Comparison of ENCODE assay signal across 8 mouse cellular contexts in the genomic region with DNA sequence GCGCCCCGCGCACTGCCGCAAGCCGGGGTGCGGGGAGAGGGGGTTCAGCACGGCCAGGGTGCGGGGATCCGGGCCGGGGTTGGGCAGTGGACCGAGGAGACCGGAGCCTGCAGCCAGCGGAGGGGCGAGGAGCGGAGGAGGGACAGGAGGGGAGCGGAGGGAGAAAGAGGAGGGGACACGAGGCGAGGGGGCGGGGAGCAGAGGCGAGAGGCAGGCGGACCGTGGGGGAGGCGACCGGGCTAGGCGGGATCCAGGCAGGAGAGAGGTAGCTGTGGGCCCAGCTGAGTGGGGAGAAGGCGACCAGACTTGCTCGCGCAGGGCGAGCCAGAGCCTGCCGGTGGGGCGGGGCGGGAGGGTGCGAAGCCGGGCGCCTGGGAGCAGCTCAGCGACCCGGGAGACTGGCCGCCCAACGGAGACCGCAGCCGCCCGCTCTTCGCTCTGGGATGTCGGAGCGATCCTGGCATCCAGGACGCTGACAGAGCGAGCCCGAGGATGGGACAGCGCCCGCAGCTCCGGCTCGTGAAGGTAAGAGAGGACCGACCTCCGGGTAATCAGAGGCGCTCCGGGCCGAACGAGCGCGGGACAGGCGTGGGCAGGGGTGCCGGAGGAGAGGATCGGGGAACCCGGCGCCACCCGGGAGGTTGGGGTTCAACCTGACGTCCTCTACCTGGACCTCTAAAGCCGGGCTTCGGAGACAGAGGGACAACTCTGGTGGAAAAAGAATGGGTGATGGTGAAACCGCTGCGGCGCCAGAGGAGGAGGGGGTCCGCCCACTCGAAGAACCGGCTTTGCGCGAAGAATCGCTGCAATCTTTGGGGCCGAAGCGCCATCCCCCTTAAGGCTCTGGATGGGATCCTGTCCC. TPM values are rescaled to one million over a fixed set of nuclear protein-coding genes. Genes with fewer than 3 reads are reported as not detected.
DNase-seq lines count a peak whose midpoint lies in the region; ATAC-seq and TF ChIP-seq lines count a peak whose summit lies in the region.

A gene (plus strand): TSS at position 276 of the 862 bp plus-strand sequence.

- ATAC-seq in heart, embryonic 12.5 days (ENCODE audit: insufficient number of reproducible peaks, low FRiP score), result no peak; the same call in 1 of the 2 replicates
- peak; percentile 54 for ATAC-seq in limb, embryonic 13.5 days (ENCODE audit: low FRiP score, low read depth)
- no peak; the same call in 1 of the 2 replicates for ATAC-seq in granulocyte monocyte progenitor cell, adult 5-6 weeks (replicated peaks; ENCODE audit: poor library complexity, severe bottlenecking)

- H3K4me1 ChIP-seq in heart, embryonic 12.5 days (replicated peaks), result peaks cover 21% of the 10 kb centered on the region
- no peaks in the 10 kb centered on the region for H3K4me1 ChIP-seq in ES-Bruce4 (ENCODE audit: control insufficient read depth, insufficient read depth, low read length)
- H3K4me1 ChIP-seq in limb, embryonic 13.5 days, result peaks cover 20% of the 10 kb centered on the region

- H3K27ac ChIP-seq in heart, embryonic 12.5 days (ENCODE audit: poor library complexity, severe bottlenecking), result no peak within 1 kb of the TSS
- no peak within 1 kb of the TSS for H3K27ac ChIP-seq in ES-Bruce4 (ENCODE audit: insufficient read depth, low read length)
- no peak within 1 kb of the TSS for H3K27ac ChIP-seq in limb, embryonic 13.5 days

- intact Hi-C loops in heart, postnatal 14 days (cut with DNase I), result no loop called here

- TF ChIP-seq POLR2A in ES-Bruce4 (IDR thresholded peaks at IDR 0.05; ENCODE audit: insufficient read depth, low read length), result no peak

- H3K4me3 ChIP-seq in heart, embryonic 12.5 days, result peak within 1 kb of the TSS; percentile 51
- H3K4me3 ChIP-seq in ES-Bruce4 (ENCODE audit: low read depth, low read length), result peak within 1 kb of the TSS; percentile 63
- H3K4me3 ChIP-seq in limb, embryonic 13.5 days, result peak within 1 kb of the TSS; percentile 59

- H3K4me2 ChIP-seq in heart, embryonic 12.5 days, result peak within 1 kb of the TSS; percentile 88
- peak within 1 kb of the TSS; percentile 99 for H3K4me2 ChIP-seq in limb, embryonic 13.5 days (replicated peaks)

- DNase-seq in heart, postnatal 4 days, result no peak
- DNase-seq in cerebellum, postnatal 25 days, result peak; percentile 91 to 95
- peak; percentile 2 to 4 for DNase-seq in heart, postnatal 14 days
- peak; percentile 65 for DNase-seq in retina, postnatal 1 day

- H3K9ac ChIP-seq in heart, embryonic 12.5 days, result peak within 1 kb of the TSS; percentile 54
- peak within 1 kb of the TSS; percentile 51 for H3K9ac ChIP-seq in ES-Bruce4 (ENCODE audit: low read depth, poor library complexity, severe bottlenecking)
- H3K9ac ChIP-seq in limb, embryonic 13.5 days, result peak within 1 kb of the TSS; percentile 65

- WGBS in heart, embryonic 12.5 days, result under 1% methylated on average over 74 of the region's 80 CpGs
- under 1% methylated on average over 68 of the region's 80 CpGs for WGBS in limb, embryonic 13.5 days

- H3K9me3 ChIP-seq in heart, embryonic 12.5 days (replicated peaks), result no peaks in the 10 kb centered on the region
- no peaks in the 10 kb centered on the region for H3K9me3 ChIP-seq in ES-Bruce4 (replicated peaks; ENCODE audit: control insufficient read depth, insufficient read depth, low read length, poor library complexity, severe bottlenecking)
- H3K9me3 ChIP-seq in limb, embryonic 13.5 days, result no peaks in the 10 kb centered on the region

- TF ChIP-seq CTCF in ES-Bruce4 (IDR thresholded peaks at IDR 0.05; ENCODE audit: low read depth, low read length), result no peak

- H3K27me3 ChIP-seq in heart, embryonic 12.5 days (replicated peaks), result peaks cover 94% of the 10 kb centered on the region
- H3K27me3 ChIP-seq in ES-Bruce4 (ENCODE audit: control insufficient read depth, insufficient read depth, low read length, poor library complexity, severe bottlenecking), result peaks cover 35% of the 10 kb centered on the region
- H3K27me3 ChIP-seq in limb, embryonic 13.5 days, result peaks cover 80% of the 10 kb centered on the region

- no peaks in the 10 kb centered on the region for H3K36me3 ChIP-seq in heart, embryonic 12.5 days
- no peaks in the 10 kb centered on the region for H3K36me3 ChIP-seq in ES-Bruce4 (ENCODE audit: control insufficient read depth, insufficient read depth, low read length, poor library complexity, severe bottlenecking)
- H3K36me3 ChIP-seq in limb, embryonic 13.5 days, result no peaks in the 10 kb centered on the region

- TF ChIP-seq EP300 in ES-Bruce4 (IDR thresholded peaks at IDR 0.05; ENCODE audit: insufficient read depth, low read depth, low read length), result no peak

RNA-seq across cellular contexts. Expression of the gene that starts here (rescaled TPM):
- polyA plus RNA-seq in heart, embryonic 12.5 days (2016; fragmentation: Nextera tagmentation; extraction: Ambion mirVana), result not detected in 2 replicates
- total RNA-seq in heart, postnatal 4 days (2021), result not detected
- polyA plus RNA-seq in ES-Bruce4 (2011; ENCODE audit: insufficient read depth, insufficient read length, low read depth, missing spikeins), result not detected in 2 replicates
- not detected for total RNA-seq in heart, postnatal 14 days (2021)
- 0.09 and 0.29 TPM in 2 replicates for polyA plus RNA-seq in limb, embryonic 13.5 days (2015; fragmentation: Nextera tagmentation; extraction: Ambion mirVana)
- total RNA-seq in granulocyte monocyte progenitor cell, adult 5-6 weeks (2014; fragmentation: Nextera tagmentation), result not detected in 2 replicates
- total RNA-seq in granulocyte monocyte progenitor cell, adult 5-6 weeks (2017), result not detected in 2 replicates

Comparison
In these comparisons a context has a peak if more than half of its experiments do, and no peak if none do; other contexts are left out.
1. Peak in DNase-seq in heart, postnatal 14 days; RNA of the gene not detected or under 1 TPM.
2. Peak in ATAC-seq, H3K4me3 ChIP-seq, H3K9ac ChIP-seq and H3K4me2 ChIP-seq in limb, embryonic 13.5 days; RNA of the gene not detected or under 1 TPM.